27 mouse cellular contexts compared by ENCODE assay signal in genomic region chr10:94110834-94111754, GRCm38 (mm10). TPM values are rescaled to one million over a fixed set of nuclear protein-coding genes. Genes with fewer than 3 reads are reported as not detected.
DNase-seq lines count a peak whose midpoint lies in the region; ATAC-seq and TF ChIP-seq lines count a peak whose summit lies in the region.
"Had no signal": no experiment of that assay in that cellular context is flagged by ENCODE, and none has a peak within 500 bp of the region (broad histone marks: within the 10 kb centered on the region; RNA-seq: fewer than 3 reads in every experiment).

No protein-coding gene starts in this region.

- H3K27me3 ChIP-seq in hindbrain, postnatal 0 days (ENCODE audit: insufficient read depth, low read length) = no peaks in the 10 kb centered on the region
- H3K27me3 ChIP-seq in hindbrain, embryonic 11.5 days (ENCODE audit: control insufficient read depth, insufficient read depth, low read length) = no peaks in the 10 kb centered on the region
- H3K27me3 ChIP-seq in embryonic facial prominence, embryonic 11.5 days (ENCODE audit: control insufficient read depth, insufficient read depth, low read length) = no peaks in the 10 kb centered on the region
- H3K27me3 ChIP-seq: embryonic facial prominence, embryonic 15.5 days; heart, embryonic 15.5 days; intestine, embryonic 15.5 days had no signal

- no peaks in the 10 kb centered on the region for H3K9me3 ChIP-seq in hindbrain, postnatal 0 days (ENCODE audit: low read length)
- no peaks in the 10 kb centered on the region for H3K9me3 ChIP-seq in hindbrain, embryonic 11.5 days (ENCODE audit: control insufficient read depth, low read length)
- H3K9me3 ChIP-seq in embryonic facial prominence, embryonic 11.5 days (replicated peaks; ENCODE audit: control insufficient read depth, low read length) = no peaks in the 10 kb centered on the region
- H3K9me3 ChIP-seq: embryonic facial prominence, embryonic 15.5 days; heart, embryonic 15.5 days; intestine, embryonic 15.5 days had no signal

- no peak for ATAC-seq in hindbrain, postnatal 0 days
- ATAC-seq in hindbrain, embryonic 11.5 days (ENCODE audit: low FRiP score) = no peak
- ATAC-seq in embryonic facial prominence, embryonic 11.5 days (replicated peaks; ENCODE audit: insufficient number of reproducible peaks, low FRiP score, low TSS enrichment, low read depth) = no peak; the same call in 1 of the 2 replicates
- ATAC-seq: activated CD4-positive, CD25-positive, alpha-beta regulatory T cell, adult 4 months; forebrain, embryonic 16.5 days; intestine, embryonic 15.5 days; liver, postnatal 0 days had no signal

- H3K4me3 ChIP-seq in hindbrain, postnatal 0 days (ENCODE audit: low read length) = no peak overlapping the region
- H3K4me3 ChIP-seq in hindbrain, embryonic 11.5 days (ENCODE audit: low read depth, low read length) = no peak overlapping the region
- no peak overlapping the region for H3K4me3 ChIP-seq in embryonic facial prominence, embryonic 11.5 days (ENCODE audit: low read depth, low read length)
- H3K4me3 ChIP-seq in lung, adult 2 months (replicated peaks; ENCODE audit: extremely low read depth, low read depth, low read length) = no peak overlapping the region
- H3K4me3 ChIP-seq: embryonic facial prominence, embryonic 15.5 days; heart, embryonic 15.5 days; intestine, embryonic 15.5 days had no signal

- no peak overlapping the region for H3K9ac ChIP-seq in hindbrain, postnatal 0 days (replicated peaks; ENCODE audit: low read length)
- no peak overlapping the region for H3K9ac ChIP-seq in hindbrain, embryonic 11.5 days (ENCODE audit: low read depth, low read length)
- no peak overlapping the region for H3K9ac ChIP-seq in embryonic facial prominence, embryonic 11.5 days (replicated peaks; ENCODE audit: low read length)
- H3K9ac ChIP-seq: embryonic facial prominence, embryonic 15.5 days; heart, embryonic 15.5 days; hindbrain, embryonic 14.5 days; intestine, embryonic 15.5 days; liver, postnatal 0 days had no signal

- no peaks in the 10 kb centered on the region for H3K36me3 ChIP-seq in hindbrain, postnatal 0 days (ENCODE audit: insufficient read depth, low read length)
- H3K36me3 ChIP-seq in hindbrain, embryonic 11.5 days (ENCODE audit: control insufficient read depth, insufficient read depth, low read length) = no peaks in the 10 kb centered on the region
- H3K36me3 ChIP-seq in embryonic facial prominence, embryonic 11.5 days (replicated peaks; ENCODE audit: control insufficient read depth, insufficient read depth, low read depth, low read length) = no peaks in the 10 kb centered on the region
- H3K36me3 ChIP-seq: heart, embryonic 15.5 days; intestine, embryonic 15.5 days had no signal

- no peak overlapping the region for H3K4me2 ChIP-seq in hindbrain, postnatal 0 days (ENCODE audit: low read depth, low read length)
- no peak overlapping the region for H3K4me2 ChIP-seq in hindbrain, embryonic 11.5 days (replicated peaks; ENCODE audit: low read depth, low read length)
- no peak overlapping the region for H3K4me2 ChIP-seq in embryonic facial prominence, embryonic 11.5 days (ENCODE audit: low read depth, low read length)
- H3K4me2 ChIP-seq: embryonic facial prominence, embryonic 15.5 days; heart, embryonic 15.5 days; hindbrain, embryonic 14.5 days; intestine, embryonic 15.5 days; liver, embryonic 11.5 days; midbrain, embryonic 11.5 days had no signal

- no peak for TF ChIP-seq POLR2A in lung, adult 2 months (IDR thresholded peaks at IDR 0.05; ENCODE audit: borderline replicate concordance, extremely low read depth, low read depth, low read length)

- H3K4me1 ChIP-seq in hindbrain, postnatal 0 days (ENCODE audit: insufficient read depth, low read length) = 0 out of 2 replicates have a peak, but pooled peaks cover 4% of the 10 kb centered on the region
- no peaks in the 10 kb centered on the region for H3K4me1 ChIP-seq in hindbrain, embryonic 11.5 days (replicated peaks; ENCODE audit: control insufficient read depth, insufficient read depth, low read length)
- H3K4me1 ChIP-seq in embryonic facial prominence, embryonic 11.5 days (ENCODE audit: control insufficient read depth, insufficient read depth, low read length) = no peaks in the 10 kb centered on the region; the same call in 1 of the 2 replicates
- peaks cover 12% of the 10 kb centered on the region for H3K4me1 ChIP-seq in lung, adult 2 months (ENCODE audit: control insufficient read depth, insufficient read depth, low read length)
- H3K4me1 ChIP-seq: intestine, embryonic 15.5 days had no signal

- 85% methylated on average over 9 of the region's 9 CpGs for WGBS in hindbrain, postnatal 0 days
- 75% methylated on average over 9 of the region's 9 CpGs for WGBS in hindbrain, embryonic 11.5 days
- 44% methylated on average over 9 of the region's 9 CpGs for WGBS in embryonic facial prominence, embryonic 11.5 days
- WGBS in lung, adult 2 months = 84% methylated on average over 9 of the region's 9 CpGs

- no peak for TF ChIP-seq CTCF in hindbrain, postnatal 0 days (IDR thresholded peaks at IDR 0.05; ENCODE audit: low read depth)
- no peak for TF ChIP-seq CTCF in lung, adult 2 months (IDR thresholded peaks at IDR 0.05; ENCODE audit: insufficient read depth, low read length)

- DNase-seq in hindbrain, postnatal 0 days (ENCODE audit: low spot score) = no peak
- DNase-seq in hindbrain, embryonic 11.5 days (ENCODE audit: low spot score) = no peak
- peak; percentile 75 for DNase-seq in embryonic facial prominence, embryonic 11.5 days (ENCODE audit: low spot score)
- DNase-seq in hindlimb bud, embryonic 11.5 days (ENCODE audit: extremely low spot score, low read depth, low spot score) = peak; percentile 91
- peak; percentile 48 for DNase-seq in mesoderm, embryonic 11.5 days (ENCODE audit: low read depth, low spot score)
- no peak for DNase-seq in spleen, adult 12 weeks (ENCODE audit: low spot score)
- DNase-seq in lung, adult 2 months = no peak
- DNase-seq: adrenal gland, postnatal 10 days; cerebellum, adult 2 months; gastrocnemius, postnatal 14 days; heart, adult 18-20 months; heart, postnatal 36 days; kidney, adult 8-10 months; kidney, postnatal 10 days; liver, postnatal 0 days; lung, postnatal 10 days; right cerebral cortex, postnatal 14 days; spleen, adult 18-20 months; thymus, postnatal 25 days had no signal

- peak overlapping the region; percentile 13; the same call in 1 of the 2 replicates for H3K27ac ChIP-seq in hindbrain, postnatal 0 days
- no peak overlapping the region for H3K27ac ChIP-seq in hindbrain, embryonic 11.5 days (ENCODE audit: low read depth, low read length)
- H3K27ac ChIP-seq in embryonic facial prominence, embryonic 11.5 days (replicated peaks; ENCODE audit: low read depth, low read length) = peak overlapping the region; percentile 67; the same call in 1 of the 2 replicates
- H3K27ac ChIP-seq: embryonic facial prominence, embryonic 15.5 days; heart, embryonic 15.5 days; hindbrain, embryonic 14.5 days; intestine, embryonic 15.5 days had no signal

RNA-seq across cellular contexts. Expression of gene Nr2c1, which starts 36.7 kb away (rescaled TPM):
- total RNA-seq in hindbrain, postnatal 0 days (2014; rRNA removed) = 5.2 and 8.5 TPM in 2 replicates
- 3.5 and 3.8 TPM in 2 replicates for polyA plus RNA-seq in hindbrain, postnatal 0 days (2015; fragmentation: Nextera tagmentation; extraction: Ambion mirVana)
- 12.3 and 14.3 TPM in 2 replicates for polyA plus RNA-seq in hindbrain, embryonic 11.5 days (2014; fragmentation: Nextera tagmentation; extraction: Ambion mirVana)
- 13.2 and 13.6 TPM in 2 replicates for polyA plus RNA-seq in embryonic facial prominence, embryonic 11.5 days (2014; fragmentation: Nextera tagmentation; extraction: Ambion mirVana)
- 3.8 and 5.2 TPM in 2 replicates for polyA plus RNA-seq in lung, adult 2 months (2012; rRNA removed)

Comparison
In these comparisons a context has a peak if more than half of its experiments do, and no peak if none do; other contexts are left out.
1. DNase-seq: peak in embryonic facial prominence, embryonic 11.5 days (single experiment), hindlimb bud, embryonic 11.5 days (single experiment) and mesoderm, embryonic 11.5 days (single experiment); none in hindbrain, postnatal 0 days (single experiment), hindbrain, embryonic 11.5 days (single experiment), spleen, adult 12 weeks (single experiment) and lung, adult 2 months (single experiment).